Mouse (Mus musculus) heart, adult 11 months (tissue): ENCODE measurements at regions not wholly inside any gene's neighbourhood (a gene's known extent, or its start where the extent isn't known, plus 50 kb on each side); places are given as distances from the start of the nearest gene placed in this dataset.

Experiments
- DNase-seq: peaks from one replicate; pipeline ENCODE4 v3.0.0; 2022

- no peak for DNase-seq
Measured at GRCm38 (mm10) chr8:8751208-8751607, 60.9 kb upstream of the Arglu1 start.

GRCm38 (mm10) chr8:8746691-8747090, 56.4 kb upstream of the Arglu1 start:
- no peak for DNase-seq

- DNase-seq: no peak
Measured at GRCm38 (mm10) chr8:8745615-8746285, 55.4 kb upstream of the Arglu1 start.
